Mouse (Mus musculus) limb, embryonic 14.5 days (tissue): Measurements from ENCODE around the gene Apba2. TPM values are rescaled to one million over a fixed set of nuclear protein-coding genes. Genes with fewer than 3 reads are reported as not detected.

Experiments used
- ATAC-seq: fragments of 200-750 bp; cut with Nextera tagmentation; 2 replicates; pipeline ENCODE4 v1.8.0; 2017; ENCODE audit warnings: low read depth, moderate number of reproducible peaks, moderate TSS enrichment; ENCODE audit not compliant: low FRiP score
- DNase-seq: peaks from one replicate; pipeline ENCODE4 v3.0.0-alpha.2; 2015; ENCODE audit warnings: low spot score
- H3K27ac ChIP-seq: fragments of 300-500 bp; sonication (generic); replicated peaks from 2 replicates; pipeline ENCODE4 v1.5.1; 2014; ENCODE audit warnings: low read depth, mild to moderate bottlenecking, low read length, moderate library complexity, mixed read lengths
- H3K27me3 ChIP-seq: fragments of 300-500 bp; sonication (generic); 2 replicates; pipeline ENCODE4 v1.6.1; 2014; ENCODE audit warnings: low read length, mixed read lengths; ENCODE audit not compliant: control insufficient read depth, insufficient read depth
- H3K36me3 ChIP-seq: fragments of 300-500 bp; sonication (generic); 2 replicates; pipeline ENCODE4 v1.6.1; 2014; ENCODE audit warnings: mild to moderate bottlenecking, low read length, moderate library complexity, mixed read lengths; ENCODE audit not compliant: control insufficient read depth, insufficient read depth
- H3K4me1 ChIP-seq: fragments of 300-500 bp; sonication (generic); 2 replicates; pipeline ENCODE4 v1.6.1; 2014; ENCODE audit warnings: antibody characterized with exemption, low read length, mixed read lengths; ENCODE audit not compliant: control insufficient read depth, insufficient read depth
- H3K4me2 ChIP-seq: fragments of 300-500 bp; sonication (generic); replicated peaks from 2 replicates; pipeline ENCODE4 v1.6.1; 2014; ENCODE audit warnings: low read depth, mild to moderate bottlenecking, low read length, moderate library complexity; ENCODE audit not compliant: severe bottlenecking
- H3K4me3 ChIP-seq: fragments of 300-500 bp; sonication (generic); replicated peaks from 2 replicates; pipeline ENCODE4 v1.5.1; 2014; ENCODE audit warnings: low read length
- H3K9ac ChIP-seq: fragments of 300-500 bp; sonication (generic); 2 replicates; pipeline ENCODE4 v1.6.1; 2014; ENCODE audit warnings: mild to moderate bottlenecking, low read depth, low read length, moderate library complexity; ENCODE audit not compliant: severe bottlenecking
- H3K9me3 ChIP-seq: fragments of 300-500 bp; sonication (generic); 2 replicates; pipeline ENCODE4 v1.6.1; 2016; ENCODE audit warnings: low read length; ENCODE audit not compliant: control insufficient read depth
- POLR2A ChIP-seq: fragments of 200-500 bp; IDR thresholded peaks from 2 replicates; pipeline ENCODE4 v1.8.0; 2012; ENCODE audit warnings: inconsistent platforms, mild to moderate bottlenecking, moderate library complexity, borderline replicate concordance; ENCODE audit not compliant: insufficient read depth, insufficient read length; ENCODE audit errors: extremely low read depth
- WGBS: fragments of 180-500 bp; shearing (Covaris S2); extraction: QIAGEN DNeasy Blood & Tissue Kit; methylation state at CpG from one replicate; pipeline ENCODE4 v1.1.7; 2014; 5-methylcytosine and 5-hydroxymethylcytosine counted together
- polyA plus RNA-seq, 2 experiments: library from polyadenylated mRNA; depleted of rRNA in 1 of 2; stranded (reverse) in 1 of 2; unstranded in 1 of 2; fragments of >200 nt; fragmentation: Nextera tagmentation in 1 of 2; extraction: Ambion mirVana in 1 of 2; gene quantifications; 2 replicates each; pipeline versions ENCODE4 v1.2.1 to v1.2.3; 2012 to 2014

Apba2 gene
- polyA plus RNA-seq, 2 experiments: 7.4 to 10.3 TPM

GRCm38 (mm10) chr7:64741333-64742307 lies 240.1 kb downstream of the Apba2 start:
- H3K9me3 ChIP-seq: no peaks in the 10 kb centered on the region
- no peaks in the 10 kb centered on the region for H3K27me3 ChIP-seq
- WGBS: 31% methylated on average over 8 of the region's 8 CpGs
- DNase-seq: peak; percentile 80
- no peak overlapping the region for H3K27ac ChIP-seq
- H3K4me2 ChIP-seq: no peak overlapping the region
- no peak overlapping the region for H3K4me3 ChIP-seq
- peak; percentile 76 for ATAC-seq
- no peaks in the 10 kb centered on the region for H3K36me3 ChIP-seq
- TF ChIP-seq POLR2A: no peak; the same call in 1 of the 2 replicates
- no peak overlapping the region for H3K9ac ChIP-seq
- no peaks in the 10 kb centered on the region for H3K4me1 ChIP-seq

DNA sequence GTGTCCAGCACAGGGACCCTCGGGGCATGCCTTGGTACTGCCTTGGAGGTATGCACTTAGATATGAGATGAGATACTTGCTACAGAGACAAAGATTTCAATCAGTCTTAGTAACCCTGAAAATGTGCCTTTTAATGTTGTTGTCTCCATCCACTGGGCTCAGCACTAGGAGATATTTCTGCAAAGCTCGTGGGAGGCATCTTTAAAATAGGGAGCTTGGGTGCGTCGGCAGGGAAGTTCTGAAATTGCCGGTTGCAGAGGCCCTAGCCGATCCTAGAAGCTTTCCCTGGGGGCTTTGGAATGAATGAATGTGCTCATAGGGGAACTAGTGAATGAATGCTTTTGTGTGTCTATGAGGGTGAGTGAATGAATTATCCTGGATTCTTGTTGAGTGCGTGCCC lies 242.1 kb downstream of the Apba2 start:
- DNase-seq (no peak), ATAC-seq (no peak)
- TF ChIP-seq POLR2A: no peak
- Histone ChIP-seq H3K9me3 (no peaks in the 10 kb centered on the region), H3K9ac (no peak overlapping the region), H3K27ac (no peak overlapping the region), H3K27me3 (no peaks in the 10 kb centered on the region), H3K4me1 (no peaks in the 10 kb centered on the region), H3K4me2 (no peak overlapping the region), H3K36me3 (no peaks in the 10 kb centered on the region), H3K4me3 (no peak overlapping the region)
- WGBS: 90% methylated on average over 7 of the region's 7 CpGs

DNA sequence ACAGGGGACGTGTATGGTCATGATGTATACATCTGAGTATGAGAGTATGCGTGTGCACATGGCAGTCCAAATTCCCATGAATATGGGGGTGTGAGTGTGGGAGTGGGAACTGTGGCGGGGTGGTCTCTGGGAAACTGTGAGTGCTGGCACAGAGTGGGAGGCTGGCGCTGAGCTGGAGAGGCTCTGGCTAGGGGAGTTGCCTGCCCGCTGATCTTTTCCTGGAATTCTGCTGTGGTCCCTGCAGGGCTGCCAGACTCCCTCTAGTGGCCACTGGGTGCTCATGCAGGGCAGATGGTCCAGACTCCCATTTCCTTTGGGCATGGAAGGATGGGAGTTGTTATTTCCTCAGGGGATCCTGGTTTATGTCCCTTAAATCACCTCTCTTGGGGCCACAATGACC lies 250.0 kb downstream of the Apba2 start:
- Histone ChIP-seq H3K9me3 (no peaks in the 10 kb centered on the region), H3K4me3 (no peak overlapping the region), H3K4me2 (no peak overlapping the region), H3K27me3 (no peaks in the 10 kb centered on the region), H3K4me1 (peaks cover 2% of the 10 kb centered on the region; the same call in 1 of the 2 replicates), H3K27ac (no peak overlapping the region), H3K9ac (no peak overlapping the region), H3K36me3 (no peaks in the 10 kb centered on the region)
- peak; percentile 80 for DNase-seq
- peak; percentile 74 for ATAC-seq
- no peak for TF ChIP-seq POLR2A
- 41% methylated on average over 5 of the region's 5 CpGs for WGBS

GRCm38 (mm10) chr7:64752133-64752532 lies 250.6 kb downstream of the Apba2 start:
- no peak for TF ChIP-seq POLR2A
- 91% methylated on average over 7 of the region's 7 CpGs for WGBS
- no peak for ATAC-seq

GRCm38 (mm10) chr7:64753678-64754077 lies 252.2 kb downstream of the Apba2 start:
- TF ChIP-seq POLR2A: no peak
- Histone ChIP-seq H3K9ac (no peak overlapping the region), H3K4me3 (no peak overlapping the region)

More at GRCm38 (mm10) chr7:64752133-64752532, 250.6 kb downstream of the Apba2 start:
- H3K4me2 ChIP-seq: no peak overlapping the region
- H3K27me3 ChIP-seq: no peaks in the 10 kb centered on the region
- peaks cover 2% of the 10 kb centered on the region; the same call in 1 of the 2 replicates for H3K4me1 ChIP-seq
- H3K36me3 ChIP-seq: no peaks in the 10 kb centered on the region
- H3K27ac ChIP-seq: no peak overlapping the region
- H3K9me3 ChIP-seq: no peaks in the 10 kb centered on the region
- DNase-seq: no peak
- no peak overlapping the region for H3K4me3 ChIP-seq
- no peak overlapping the region for H3K9ac ChIP-seq

More at GRCm38 (mm10) chr7:64753678-64754077, 252.2 kb downstream of the Apba2 start:
- no peak overlapping the region for H3K27ac ChIP-seq
- H3K27me3 ChIP-seq: no peaks in the 10 kb centered on the region
- H3K9me3 ChIP-seq: no peaks in the 10 kb centered on the region
- no peak for DNase-seq
- no peak overlapping the region for H3K4me2 ChIP-seq
- peaks cover 2% of the 10 kb centered on the region; the same call in 1 of the 2 replicates for H3K4me1 ChIP-seq
- 74% methylated on average over 6 of the region's 6 CpGs for WGBS
- H3K36me3 ChIP-seq: no peaks in the 10 kb centered on the region
- no peak for ATAC-seq
